Mouse (Mus musculus) A20 (cell line): ENCODE results near the gene Exoc3.

Source experiments
- DNase-seq: peaks from one replicate; pipeline ENCODE4 v3.0.0-alpha.2; 2011; ENCODE audit warnings: low read depth, low spot score

The Exoc3 gene

DNA sequence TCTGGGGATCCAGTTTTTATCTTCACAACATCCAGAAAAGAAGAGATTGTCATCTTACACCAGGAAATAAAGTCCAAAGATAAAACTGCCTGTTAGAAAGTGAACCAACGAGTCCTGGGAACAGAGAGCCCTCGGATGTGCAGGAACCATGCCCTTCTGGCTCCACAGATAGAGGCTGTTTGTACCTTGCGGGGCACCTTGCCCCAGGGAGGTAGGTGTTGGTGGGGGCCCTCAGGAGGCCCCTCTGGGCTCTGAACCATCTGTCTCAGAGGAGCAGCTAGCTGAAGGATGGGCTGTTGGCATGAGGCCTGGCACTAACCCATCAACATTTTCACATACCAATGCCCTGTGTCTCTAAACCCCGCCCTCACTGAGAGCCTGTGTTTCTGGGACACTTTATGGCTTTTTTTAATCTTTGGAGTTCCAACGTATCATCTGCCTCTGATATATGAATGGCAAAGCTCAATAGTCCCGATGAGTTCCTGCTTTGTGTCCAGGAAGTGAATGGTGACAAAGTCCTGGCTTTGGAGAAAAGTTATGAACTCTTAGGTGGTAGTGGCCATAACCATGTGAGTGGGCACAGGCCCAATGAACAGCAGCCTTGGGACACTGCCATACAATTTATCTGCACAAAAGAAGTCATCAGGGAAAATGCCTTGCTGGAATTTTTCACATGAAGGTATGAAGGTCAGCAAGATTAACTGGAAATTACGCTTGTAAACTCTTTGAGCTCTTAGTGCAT lies 69.5 kb downstream of the Exoc3 start:
- DNase-seq: no peak

GRCm38 (mm10) chr13:74129909-74130308 lies 78.6 kb downstream of the Exoc3 start:
- DNase-seq: no peak

DNA sequence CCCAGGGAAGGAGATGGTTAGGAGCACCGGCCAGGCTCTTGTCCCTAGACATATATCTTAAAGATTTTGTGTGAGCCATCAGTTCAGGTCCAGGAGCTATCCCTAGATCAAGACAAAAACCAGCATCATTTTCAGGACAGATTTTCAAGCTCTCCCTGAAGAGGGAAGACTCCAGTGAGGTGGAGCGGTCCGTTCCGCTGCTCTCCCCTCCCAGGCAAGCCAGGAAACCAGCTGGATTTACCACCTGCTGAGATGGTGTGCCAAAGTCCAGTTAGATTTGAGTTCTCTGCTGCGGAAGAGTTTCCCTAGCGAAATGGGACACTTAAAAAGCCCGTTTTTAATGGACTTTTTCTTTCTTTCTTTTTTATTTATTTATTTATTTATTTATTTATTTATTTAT lies 81.0 kb downstream of the Exoc3 start:
- DNase-seq: no peak

- DNase-seq: no peak
Observed at GRCm38 (mm10) chr13:74122632-74123031, 85.9 kb downstream of the Exoc3 start.

DNA sequence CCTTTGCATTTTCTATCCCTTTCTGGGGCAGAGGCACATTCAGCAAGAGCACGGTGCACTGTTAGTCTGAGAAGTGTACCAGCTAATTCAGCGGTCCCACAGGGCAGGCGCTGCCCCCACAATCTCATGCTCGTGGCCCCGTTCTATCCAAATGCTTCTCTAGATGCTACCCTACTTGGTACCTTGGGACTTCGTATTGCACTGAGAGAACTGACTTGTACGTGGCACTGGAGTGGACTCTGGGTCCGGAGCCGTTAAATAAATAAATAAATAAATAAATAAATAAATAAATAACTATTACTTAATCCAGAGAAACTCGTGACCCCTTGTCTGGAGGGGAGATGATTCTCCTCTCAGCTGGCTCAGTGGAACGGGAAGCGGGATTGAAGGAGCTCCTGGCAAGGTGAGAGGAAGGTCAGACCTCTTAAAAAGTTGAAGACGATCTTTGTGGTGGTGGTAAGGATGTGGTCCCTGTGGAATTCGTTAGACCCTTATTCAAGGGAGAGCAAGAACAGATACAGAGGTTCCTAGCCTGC lies 86.7 kb downstream of the Exoc3 start:
- DNase-seq: no peak

GRCm38 (mm10) chr13:74121141-74121602 lies 87.4 kb downstream of the Exoc3 start, which contains the start of gene Slc9a3:
TSS of gene Slc9a3 (plus strand) at chr13:74121457.
- DNase-seq: no peak
